Mouse (Mus musculus) liver, postnatal 0 days (tissue): ENCODE results near the gene Adarb2.

Experiments used
- CTCF ChIP-seq: sonication (generic); IDR thresholded peaks from 2 replicates; pipeline ENCODE4 v1.5.1; 2016; ENCODE audit warnings: antibody characterized with exemption, low read depth
- EP300 ChIP-seq: IDR thresholded peaks from 2 replicates; pipeline ENCODE4 v1.6.1; 2016; ENCODE audit warnings: antibody characterized with exemption, low read depth, mild to moderate bottlenecking

DNA sequence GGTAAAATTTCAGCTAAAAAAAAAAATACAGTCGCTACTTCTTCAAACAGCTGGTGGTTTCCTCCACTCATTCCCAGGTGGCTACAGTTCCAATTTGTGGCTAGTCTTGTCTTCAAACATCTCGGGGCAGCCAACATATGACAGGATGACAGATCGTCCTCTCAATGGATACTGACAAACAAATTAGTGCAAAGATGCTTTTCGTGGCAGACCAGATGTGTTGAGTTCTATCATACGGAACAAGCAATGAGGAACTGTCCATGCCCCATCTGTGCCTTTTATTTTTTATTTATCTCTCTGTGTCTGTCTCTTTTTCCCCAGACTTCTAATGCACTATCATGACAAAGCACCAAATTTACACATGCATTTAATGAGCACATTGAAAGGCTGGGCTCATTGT lies 316.5 kb downstream of the Adarb2 start:
- no peak for TF ChIP-seq EP300
- TF ChIP-seq CTCF: no peak
